Mouse (Mus musculus) bone marrow, adult 2 months (tissue): ENCODE measurements around the gene Dpp4.

Experiments
- CTCF ChIP-seq: fragments of 200-500 bp; IDR thresholded peaks from 2 replicates; pipeline ENCODE4 v1.5.1; 2011; ENCODE audit warnings: low read length, control low read depth; ENCODE audit not compliant: control insufficient read depth, insufficient read depth
- POLR2A ChIP-seq: fragments of 200-500 bp; IDR thresholded peaks from 2 replicates; pipeline ENCODE4 v1.6.1; 2011; ENCODE audit warnings: low read depth, mild to moderate bottlenecking, control low read depth, low read length, borderline replicate concordance; ENCODE audit not compliant: control insufficient read depth

DNA sequence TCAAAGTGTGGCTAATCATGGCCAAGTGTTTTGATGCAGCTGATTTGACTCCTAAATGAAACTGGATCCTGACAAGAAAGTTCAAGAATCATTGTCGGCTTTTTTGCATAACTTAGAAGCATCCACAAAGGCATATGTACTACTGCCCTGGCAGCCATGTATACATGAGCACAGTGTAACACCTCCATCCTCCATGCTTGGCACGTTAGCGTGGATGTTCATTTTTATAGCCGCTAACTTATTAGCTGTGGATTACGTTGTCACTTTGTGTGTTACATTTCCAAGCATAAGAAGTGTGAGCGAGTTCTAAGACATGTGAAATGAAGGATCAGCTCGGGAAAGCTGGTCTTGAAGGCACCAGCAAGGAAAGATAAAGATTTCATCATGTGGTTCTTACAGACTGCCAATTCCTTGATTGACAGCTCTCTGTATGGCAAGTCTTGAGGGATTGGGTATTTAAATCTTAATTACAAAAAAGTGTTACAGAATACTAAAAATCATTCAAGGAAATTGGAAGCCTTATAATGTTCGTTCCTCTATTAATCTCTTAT lies 19.3 kb upstream of the Dpp4 start:
- TF ChIP-seq CTCF = no peak
- no peak for TF ChIP-seq POLR2A
